Mouse (Mus musculus) neural tube, embryonic 11.5 days (tissue): ENCODE measurements at regions not wholly inside any gene's neighbourhood (a gene's known extent, or its start where the extent isn't known, plus 50 kb on each side); places are given as distances from the start of the nearest gene placed in this dataset.
A peak's percentile ranks its signal among the peaks of the same experiment; 100 is the strongest.

ENCODE experiments used
- ATAC-seq: fragments of 200-750 bp; cut with Nextera tagmentation; 2 replicates; pipeline ENCODE4 v1.8.0; 2017; ENCODE audit warnings: moderate number of reproducible peaks, mild to moderate bottlenecking, moderate TSS enrichment, moderate library complexity; ENCODE audit not compliant: insufficient read depth, low FRiP score, low TSS enrichment
- DNase-seq: peaks from one replicate; pipeline ENCODE4 v3.0.0-alpha.2; 2015; ENCODE audit warnings: low spot score
- H3K27ac ChIP-seq: fragments of 300-500 bp; sonication (generic); 2 replicates; pipeline ENCODE4 v1.5.1; 2014; ENCODE audit warnings: low read depth, mild to moderate bottlenecking, low read length
- H3K27me3 ChIP-seq: fragments of 300-500 bp; sonication (generic); 2 replicates; pipeline ENCODE4 v1.6.1; 2014; ENCODE audit warnings: mild to moderate bottlenecking, low read length, mixed read lengths; ENCODE audit not compliant: control insufficient read depth, insufficient read depth
- H3K36me3 ChIP-seq: fragments of 300-500 bp; sonication (generic); 2 replicates; pipeline ENCODE4 v1.6.1; 2014; ENCODE audit warnings: mild to moderate bottlenecking, low read length, moderate library complexity, mixed read lengths; ENCODE audit not compliant: control insufficient read depth, insufficient read depth
- H3K4me1 ChIP-seq: fragments of 300-500 bp; sonication (generic); 2 replicates; pipeline ENCODE4 v1.6.1; 2014; ENCODE audit warnings: low read length, mixed read lengths; ENCODE audit not compliant: control insufficient read depth, insufficient read depth
- H3K4me2 ChIP-seq: fragments of 300-500 bp; sonication (generic); 2 replicates; pipeline ENCODE4 v1.6.1; 2014; ENCODE audit warnings: low read depth, mild to moderate bottlenecking, moderate library complexity
- H3K4me3 ChIP-seq: fragments of 300-500 bp; sonication (generic); 2 replicates; pipeline ENCODE4 v1.5.1; 2014; ENCODE audit warnings: low read depth, low read length
- H3K9ac ChIP-seq: fragments of 300-500 bp; sonication (generic); 2 replicates; pipeline ENCODE4 v1.6.1; 2014; ENCODE audit warnings: mild to moderate bottlenecking, low read length
- H3K9me3 ChIP-seq: fragments of 300-500 bp; sonication (generic); 2 replicates; pipeline ENCODE4 v1.6.1; 2016; ENCODE audit warnings: low read length; ENCODE audit not compliant: control insufficient read depth
- WGBS: fragments of 180-500 bp; shearing (Covaris S2); extraction: QIAGEN DNeasy Blood & Tissue Kit; methylation state at CpG from one replicate; pipeline ENCODE4 v1.1.7; 2014; 5-methylcytosine and 5-hydroxymethylcytosine counted together

GRCm38 (mm10) chr3:35341840-35342239 is 412.1 kb upstream of the Atp11b start:
- H3K4me3 ChIP-seq, result no peak overlapping the region
- H3K4me1 ChIP-seq, result peaks cover 13% of the 10 kb centered on the region
- H3K9ac ChIP-seq, result peak overlapping the region; percentile 37; the same call in 1 of the 2 replicates
- peak overlapping the region; percentile 59 for H3K4me2 ChIP-seq
- peak overlapping the region; percentile 91 for H3K27ac ChIP-seq
- ATAC-seq, result no peak
- H3K27me3 ChIP-seq, result no peaks in the 10 kb centered on the region
- WGBS, result 9% methylated on average over 9 of the region's 9 CpGs
- no peaks in the 10 kb centered on the region for H3K36me3 ChIP-seq
- peak; percentile 29 for DNase-seq
- no peaks in the 10 kb centered on the region for H3K9me3 ChIP-seq

- ATAC-seq (no peak), DNase-seq (no peak)
- Histone ChIP-seq H3K4me3 (no peak overlapping the region), H3K27ac (no peak overlapping the region), H3K4me2 (no peak overlapping the region), H3K9me3 (no peaks in the 10 kb centered on the region), H3K36me3 (no peaks in the 10 kb centered on the region), H3K9ac (no peak overlapping the region), H3K4me1 (peaks cover 13% of the 10 kb centered on the region), H3K27me3 (no peaks in the 10 kb centered on the region)
- 59% methylated on average over 4 of the region's 4 CpGs for WGBS
Measured at GRCm38 (mm10) chr3:35342584-35342983, 411.3 kb upstream of the Atp11b start.

GRCm38 (mm10) chr3:35343936-35344335 is 410.0 kb upstream of the Atp11b start:
- Histone ChIP-seq H3K27ac (no peak overlapping the region), H3K4me1 (peaks cover 13% of the 10 kb centered on the region), H3K4me2 (no peak overlapping the region), H3K4me3 (no peak overlapping the region), H3K27me3 (no peaks in the 10 kb centered on the region), H3K9ac (no peak overlapping the region), H3K9me3 (no peaks in the 10 kb centered on the region), H3K36me3 (no peaks in the 10 kb centered on the region)
- DNase-seq (no peak), ATAC-seq (no peak)
- 61% methylated on average over 5 of the region's 5 CpGs for WGBS

GRCm38 (mm10) chr3:35349114-35349513 is 404.8 kb upstream of the Atp11b start:
- H3K9ac ChIP-seq, result no peak overlapping the region
- no peak overlapping the region for H3K4me2 ChIP-seq
- no peaks in the 10 kb centered on the region for H3K27me3 ChIP-seq
- ATAC-seq (no peak), DNase-seq (no peak)
- H3K9me3 ChIP-seq, result no peaks in the 10 kb centered on the region
- peaks cover 13% of the 10 kb centered on the region for H3K4me1 ChIP-seq
- 82% methylated on average over 7 of the region's 7 CpGs for WGBS
- H3K36me3 ChIP-seq, result no peaks in the 10 kb centered on the region
- no peak overlapping the region for H3K4me3 ChIP-seq
- no peak overlapping the region for H3K27ac ChIP-seq

GRCm38 (mm10) chr3:35353442-35353841 is 400.5 kb upstream of the Atp11b start:
- Histone ChIP-seq H3K36me3 (no peaks in the 10 kb centered on the region), H3K4me3 (no peak overlapping the region), H3K4me2 (no peak overlapping the region), H3K9ac (no peak overlapping the region), H3K27me3 (no peaks in the 10 kb centered on the region), H3K9me3 (no peaks in the 10 kb centered on the region), H3K4me1 (peaks cover 18% of the 10 kb centered on the region), H3K27ac (peak overlapping the region; percentile 83)
- ATAC-seq (peak; percentile 70), DNase-seq (no peak)
- 69% methylated on average over 9 of the region's 9 CpGs for WGBS

GRCm38 (mm10) chr3:35353920-35354319 is 400.0 kb upstream of the Atp11b start:
- DNase-seq, result peak; percentile 58
- H3K36me3 ChIP-seq, result no peaks in the 10 kb centered on the region
- no peak overlapping the region for H3K4me2 ChIP-seq
- H3K27ac ChIP-seq, result peak overlapping the region; percentile 83
- no peak overlapping the region for H3K9ac ChIP-seq
- peaks cover 18% of the 10 kb centered on the region for H3K4me1 ChIP-seq
- no peak overlapping the region for H3K4me3 ChIP-seq
- ATAC-seq, result peak; percentile 89
- 30% methylated on average over 7 of the region's 7 CpGs for WGBS
- H3K27me3 ChIP-seq, result no peaks in the 10 kb centered on the region
- no peaks in the 10 kb centered on the region for H3K9me3 ChIP-seq

GRCm38 (mm10) chr3:35354356-35354755 is 399.6 kb upstream of the Atp11b start:
- H3K4me3 ChIP-seq, result no peak overlapping the region
- DNase-seq, result peak; percentile 70
- H3K4me2 ChIP-seq, result no peak overlapping the region
- 27% methylated on average over 5 of the region's 5 CpGs for WGBS
- H3K9me3 ChIP-seq, result no peaks in the 10 kb centered on the region
- ATAC-seq, result peak; percentile 78
- peak overlapping the region; percentile 83 for H3K27ac ChIP-seq
- no peaks in the 10 kb centered on the region for H3K27me3 ChIP-seq
- H3K9ac ChIP-seq, result no peak overlapping the region
- H3K36me3 ChIP-seq, result no peaks in the 10 kb centered on the region
- peaks cover 18% of the 10 kb centered on the region for H3K4me1 ChIP-seq

- WGBS, result 74% methylated on average over 15 of the region's 15 CpGs
- no peak overlapping the region for H3K27ac ChIP-seq
- H3K4me1 ChIP-seq, result peaks cover 18% of the 10 kb centered on the region
- no peak overlapping the region for H3K9ac ChIP-seq
- H3K36me3 ChIP-seq, result no peaks in the 10 kb centered on the region
- H3K27me3 ChIP-seq, result no peaks in the 10 kb centered on the region
- no peaks in the 10 kb centered on the region for H3K9me3 ChIP-seq
- H3K4me3 ChIP-seq, result no peak overlapping the region
- DNase-seq, result no peak
- H3K4me2 ChIP-seq, result no peak overlapping the region
- no peak for ATAC-seq
Measured at GRCm38 (mm10) chr3:35357111-35357510, 396.8 kb upstream of the Atp11b start.

GRCm38 (mm10) chr3:35358541-35358940 is 395.4 kb upstream of the Atp11b start:
- ATAC-seq (no peak), DNase-seq (no peak)
- H3K9ac ChIP-seq, result no peak overlapping the region
- H3K4me3 ChIP-seq, result no peak overlapping the region
- no peaks in the 10 kb centered on the region for H3K27me3 ChIP-seq
- WGBS, result 68% methylated on average over 6 of the region's 6 CpGs
- no peaks in the 10 kb centered on the region for H3K9me3 ChIP-seq
- no peak overlapping the region for H3K27ac ChIP-seq
- H3K36me3 ChIP-seq, result no peaks in the 10 kb centered on the region
- peaks cover 9% of the 10 kb centered on the region for H3K4me1 ChIP-seq
- H3K4me2 ChIP-seq, result no peak overlapping the region
